Mouse (Mus musculus) retina, adult 2 months (tissue): ENCODE results near the gene Acaca.
"Not testable (repeated sequence)": the region's sequence is repeated elsewhere in the genome, so short reads cannot be mapped to it uniquely, and the experiment has no call there.

ENCODE experiments used
- DNase-seq: peaks from one replicate; pipeline ENCODE4 v3.0.0-alpha.2; 2012; ENCODE audit warnings: low read depth, low spot score

Acaca gene

DNA sequence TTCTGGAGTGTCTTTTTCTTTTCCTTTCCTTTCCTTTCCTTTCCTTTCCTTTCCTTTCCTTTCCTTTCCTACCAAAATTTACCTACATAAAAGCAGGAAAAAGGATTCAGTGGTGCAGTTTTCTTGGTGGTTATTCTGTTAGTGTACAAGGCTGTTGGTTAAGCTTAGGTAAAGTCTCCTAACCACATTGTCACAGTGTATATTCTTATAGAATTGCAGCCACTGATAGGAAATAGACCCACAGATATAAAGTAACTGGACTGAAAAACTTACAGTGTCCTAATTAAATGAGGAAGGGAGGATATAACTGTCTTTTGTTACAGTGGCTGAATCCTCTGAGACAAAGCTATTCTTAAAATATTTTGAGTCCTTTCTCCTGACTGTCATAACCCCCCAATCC is 202.9 kb downstream of the Acaca start:
- no peak for DNase-seq

DNA sequence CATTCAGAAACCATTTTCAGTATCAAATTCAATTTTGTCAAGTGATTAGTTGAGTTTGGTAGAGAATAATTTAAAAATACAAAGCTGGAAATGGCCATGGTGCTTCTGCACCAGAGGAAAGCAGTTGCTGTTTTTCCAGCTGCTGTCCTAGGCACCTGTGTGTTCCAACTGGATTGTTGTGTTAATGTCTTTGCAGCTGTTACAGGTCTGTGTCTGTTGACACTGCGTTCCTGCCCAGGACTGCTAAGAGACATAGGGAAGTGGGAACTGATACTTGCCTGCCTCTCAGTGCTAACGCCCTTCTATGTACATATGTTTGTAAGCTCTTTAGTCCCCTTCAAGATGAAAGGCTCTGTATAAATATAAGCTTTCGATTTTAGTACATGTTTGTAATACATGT is 203.4 kb downstream of the Acaca start:
- DNase-seq: no peak

DNA sequence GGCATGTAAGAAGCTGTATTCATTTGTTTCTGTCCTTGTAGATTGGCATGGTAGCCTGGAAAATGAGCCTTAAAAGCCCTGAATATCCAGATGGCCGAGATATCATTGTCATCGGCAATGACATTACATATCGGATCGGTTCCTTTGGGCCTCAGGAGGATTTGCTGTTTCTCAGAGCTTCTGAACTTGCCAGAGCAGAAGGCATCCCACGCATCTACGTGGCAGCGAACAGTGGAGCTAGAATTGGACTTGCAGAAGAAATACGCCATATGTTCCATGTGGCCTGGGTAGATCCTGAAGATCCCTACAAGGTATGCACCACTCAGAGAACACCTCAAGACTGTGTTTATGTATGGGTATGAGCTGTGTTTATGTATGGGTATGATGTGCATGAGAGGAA is 208.8 kb downstream of the Acaca start:
- DNase-seq: not testable (repeated sequence)

DNA sequence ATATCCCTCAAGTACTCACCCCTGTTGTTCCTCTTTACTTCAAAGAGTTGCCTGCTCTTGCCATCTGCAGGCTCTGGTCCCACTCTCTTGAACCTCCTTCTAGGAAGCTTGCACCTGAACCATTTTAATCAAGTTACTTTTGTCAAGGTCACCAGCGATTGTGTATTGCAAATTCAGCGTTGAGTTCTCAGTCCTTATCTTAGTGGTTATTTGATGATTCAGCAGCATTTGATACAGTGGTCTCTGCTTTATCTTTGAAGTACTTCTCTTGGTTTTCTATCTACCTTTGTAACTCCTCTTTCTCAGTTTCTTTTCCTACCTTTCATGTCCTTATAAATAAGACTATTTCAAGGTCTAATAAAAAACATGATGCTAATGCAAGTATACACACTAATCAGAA is 211.2 kb downstream of the Acaca start:
- no peak for DNase-seq

DNA sequence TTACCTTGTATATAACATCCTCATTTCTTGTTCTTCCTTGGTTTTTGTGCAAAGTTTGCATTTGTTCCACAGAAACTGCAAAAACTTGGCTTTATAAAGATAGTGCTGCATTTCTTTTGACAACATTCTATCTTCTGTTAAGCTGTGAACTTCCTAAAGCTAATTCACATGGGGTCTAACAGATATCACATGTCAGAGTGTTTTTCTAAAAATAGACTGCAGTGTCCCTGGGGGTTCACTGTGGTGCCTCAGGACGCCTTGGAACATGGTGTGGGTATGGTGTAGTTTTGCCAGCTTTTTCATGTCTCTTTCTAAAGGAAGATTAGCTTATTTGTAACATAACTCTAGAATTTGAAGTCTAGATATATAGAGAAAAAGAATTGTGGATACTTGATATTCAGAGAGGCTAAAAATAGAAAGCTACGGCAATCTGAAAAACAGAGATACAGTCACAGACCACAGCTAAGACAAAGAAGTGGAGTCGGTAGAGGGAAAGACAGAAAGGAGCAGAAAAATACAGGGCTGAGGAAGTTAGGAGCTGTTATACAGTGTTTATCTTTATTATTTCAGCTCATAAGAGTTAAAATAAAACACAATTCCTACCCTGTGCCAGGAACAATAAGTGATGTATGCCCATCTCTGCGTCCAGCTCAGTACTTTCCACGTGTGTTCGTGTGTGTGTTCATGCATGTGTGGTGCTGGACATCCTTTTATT is 215.2 kb downstream of the Acaca start:
- no peak for DNase-seq

DNA sequence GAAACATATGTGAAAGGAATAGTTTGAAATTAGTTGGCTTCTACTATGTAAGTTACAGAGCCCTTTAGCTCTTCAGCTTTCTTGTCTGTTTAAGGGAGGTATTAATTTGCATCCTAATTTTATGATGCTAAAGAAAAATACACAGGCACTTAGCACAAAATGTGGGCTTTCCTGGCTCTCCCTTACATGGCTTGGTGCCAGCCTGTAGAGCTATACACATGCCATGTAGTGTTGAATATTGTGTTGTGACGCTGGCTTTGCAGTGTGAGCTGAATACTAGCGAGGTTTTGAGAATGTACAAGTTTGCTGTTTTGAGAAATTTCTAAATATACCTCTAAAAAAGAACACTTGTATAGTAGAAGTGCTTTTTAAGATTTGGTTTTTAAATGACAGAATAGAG is 218.3 kb downstream of the Acaca start:
- DNase-seq: no peak

DNA sequence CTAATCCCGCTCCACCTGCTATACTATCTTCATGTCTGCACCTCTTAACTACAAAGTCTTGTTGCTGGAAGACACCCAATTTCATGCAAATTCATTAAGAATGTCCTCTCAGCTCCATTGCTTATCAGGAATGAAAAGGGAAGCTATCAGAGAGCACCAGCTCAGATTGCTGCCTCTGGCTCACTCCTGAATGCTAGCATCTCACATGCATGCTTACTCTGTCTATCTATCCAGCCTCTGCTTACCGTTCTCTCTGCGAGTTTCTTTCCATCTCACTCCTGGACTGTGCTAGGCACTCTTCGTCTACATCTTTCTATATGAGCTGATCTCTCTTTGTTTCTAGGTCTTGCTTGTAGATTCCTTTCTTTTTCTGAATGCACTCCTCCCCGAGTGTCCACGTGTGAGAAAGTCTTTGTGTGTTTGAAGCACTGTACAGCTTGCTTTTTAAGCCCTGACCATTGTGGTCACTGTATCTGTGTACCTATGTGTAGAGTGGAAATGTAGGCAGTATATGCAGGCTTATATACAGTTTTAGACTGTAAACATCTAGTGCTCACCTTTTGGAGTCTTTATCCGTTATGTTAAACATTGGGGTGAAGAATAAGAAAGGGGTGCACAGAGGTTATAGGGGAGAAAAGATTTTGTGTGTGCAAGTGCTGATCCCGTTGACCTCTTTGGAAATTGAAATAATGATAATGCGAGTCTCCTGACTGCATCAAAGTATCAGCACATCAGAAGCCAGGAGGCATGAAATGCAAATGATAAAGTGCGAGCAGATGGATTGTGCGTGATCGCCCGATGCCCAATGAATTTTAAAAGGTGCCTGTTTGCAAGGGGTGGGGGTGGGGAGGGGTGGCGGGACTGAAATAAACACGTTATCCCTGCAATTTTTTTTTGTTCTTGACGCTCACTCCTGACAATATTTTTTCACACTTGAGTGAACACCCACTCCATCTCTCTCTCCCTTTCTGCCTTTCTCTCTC is 219.7 kb downstream of the Acaca start:
- no peak for DNase-seq

DNA sequence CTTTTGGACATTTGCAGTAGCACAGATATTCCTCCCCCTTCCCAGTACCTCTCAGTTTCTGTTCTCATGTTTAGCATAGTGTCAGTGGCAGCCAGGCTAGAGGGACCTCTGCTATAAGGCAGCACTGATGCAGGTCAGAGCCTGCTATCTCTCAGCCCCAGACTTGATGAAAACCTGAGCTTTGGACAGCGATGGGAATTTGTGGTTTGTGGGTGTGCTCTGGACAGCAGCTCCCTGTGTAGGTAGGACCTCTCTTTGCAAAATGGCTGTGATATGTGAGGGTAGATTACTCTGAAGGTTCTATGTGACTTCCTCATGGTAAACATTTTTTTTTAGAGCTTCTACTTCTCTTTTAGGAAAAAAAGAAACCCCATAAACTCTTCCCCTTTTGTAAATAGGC is 221.7 kb downstream of the Acaca start:
- no peak for DNase-seq

DNA sequence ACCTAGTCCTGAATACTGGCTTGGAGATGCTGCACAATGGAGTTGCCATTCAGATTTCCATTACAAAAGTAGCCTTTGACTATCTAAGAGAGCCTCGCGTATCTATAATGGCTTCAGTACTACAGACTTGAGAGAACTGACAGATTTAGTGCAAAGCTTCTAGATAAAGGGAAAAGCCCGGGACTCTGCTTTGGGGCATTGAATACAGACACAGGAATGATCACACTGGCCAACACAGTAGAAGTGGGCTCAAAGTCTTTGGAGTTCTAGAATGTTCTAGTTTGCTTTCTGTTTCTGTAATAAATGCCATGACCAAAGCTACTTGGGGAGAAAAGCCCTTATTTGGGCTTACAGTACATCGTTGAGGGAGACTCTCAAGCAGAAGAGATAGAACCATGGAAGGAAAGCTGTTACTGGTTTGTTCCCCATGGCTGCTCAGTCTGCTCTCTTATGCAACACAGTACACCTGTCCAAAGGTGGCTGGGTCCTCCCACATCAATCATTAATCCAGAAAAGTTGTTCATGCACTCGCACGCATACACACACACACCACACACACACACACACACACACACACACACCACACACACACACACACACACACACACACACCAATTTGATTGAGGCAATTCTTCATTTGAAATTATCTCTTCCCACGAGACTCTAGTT is 223.7 kb downstream of the Acaca start:
- DNase-seq: no peak

DNA sequence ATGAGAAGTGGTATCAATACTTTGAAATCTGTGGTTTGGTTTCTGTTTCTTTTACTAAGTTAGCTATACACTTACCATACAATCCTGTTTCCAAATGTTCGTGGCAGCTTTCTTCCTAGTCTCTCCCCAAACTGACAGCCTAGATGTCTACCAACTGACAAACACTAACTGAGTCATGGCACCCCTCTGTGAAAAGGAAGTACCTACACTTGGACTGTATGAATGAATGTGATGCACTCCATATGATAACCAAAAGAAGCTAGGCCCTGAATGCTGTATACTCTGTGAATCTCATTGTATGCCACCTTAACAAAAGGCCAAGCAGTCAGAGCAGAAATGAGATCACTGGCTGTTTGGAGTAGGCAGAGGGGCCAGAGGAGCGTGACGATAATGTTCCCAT is 227.8 kb downstream of the Acaca start:
- no peak for DNase-seq

DNA sequence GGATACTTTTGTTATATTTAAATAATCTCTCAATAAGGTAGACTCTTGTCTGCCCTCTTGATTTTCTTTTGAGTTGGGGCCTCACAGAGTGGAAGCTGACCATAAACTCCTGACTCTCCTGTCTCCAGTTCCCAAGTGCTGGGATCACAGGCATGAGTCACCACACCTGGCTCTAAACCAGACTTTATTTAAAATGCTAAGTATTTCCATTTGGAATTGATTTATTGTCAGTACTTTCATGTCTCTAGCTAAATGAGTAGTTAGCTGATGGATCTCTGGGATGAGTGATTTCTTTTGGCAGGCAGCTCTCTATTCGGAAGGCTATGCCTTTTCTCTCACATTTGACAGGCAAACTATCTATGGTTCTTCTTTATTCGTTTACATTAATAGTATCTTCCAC is 228.3 kb downstream of the Acaca start:
- no peak for DNase-seq

DNA sequence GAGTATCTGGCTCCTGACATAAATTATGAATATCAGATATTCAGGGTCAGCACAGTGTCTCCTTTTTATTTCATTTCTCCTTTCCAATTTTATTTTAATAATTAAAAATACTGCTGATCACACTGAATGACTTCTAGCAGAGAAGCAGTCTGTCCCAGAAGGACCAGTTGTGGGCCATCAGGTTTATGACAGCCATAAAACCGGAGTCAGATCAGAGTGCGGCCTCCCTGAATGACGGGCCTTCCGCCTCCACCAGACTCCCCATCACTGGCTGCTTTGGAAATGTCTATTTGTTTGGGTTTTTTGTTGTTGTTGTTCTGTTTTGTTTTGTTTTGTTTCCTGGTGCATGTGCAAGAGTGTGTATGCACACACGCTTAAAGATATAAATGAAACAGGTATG is 232.1 kb downstream of the Acaca start:
- no peak for DNase-seq

DNA sequence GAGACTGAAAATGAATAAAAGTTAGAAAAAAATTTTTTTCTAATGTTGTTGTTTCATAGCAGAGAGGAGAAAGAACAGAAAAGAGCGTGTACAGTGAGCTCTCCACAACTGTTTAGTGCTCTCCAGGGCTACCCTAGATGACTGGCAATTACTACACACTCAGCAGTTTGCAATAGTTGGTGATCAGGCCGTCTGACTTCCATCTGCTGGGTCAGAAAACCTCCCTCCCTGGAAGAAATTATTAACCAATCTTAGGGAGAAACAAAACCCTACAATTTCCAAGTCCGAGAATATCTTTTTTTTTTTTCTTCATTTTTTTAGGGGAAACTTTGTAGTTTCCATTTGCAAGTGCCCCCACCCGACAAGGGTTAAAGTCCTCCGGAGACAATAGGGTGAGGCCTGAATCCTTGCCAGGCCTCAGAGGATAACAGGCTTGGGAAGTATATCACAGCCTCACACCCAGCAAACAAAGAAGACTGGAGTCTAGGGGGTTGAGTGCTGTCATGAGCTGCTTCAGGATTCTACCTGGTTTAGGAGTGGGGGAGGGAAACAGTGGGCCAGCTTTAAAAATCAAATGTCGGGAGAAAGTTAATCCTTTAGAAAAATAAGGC is 233.3 kb downstream of the Acaca start:
- DNase-seq: no peak

DNA sequence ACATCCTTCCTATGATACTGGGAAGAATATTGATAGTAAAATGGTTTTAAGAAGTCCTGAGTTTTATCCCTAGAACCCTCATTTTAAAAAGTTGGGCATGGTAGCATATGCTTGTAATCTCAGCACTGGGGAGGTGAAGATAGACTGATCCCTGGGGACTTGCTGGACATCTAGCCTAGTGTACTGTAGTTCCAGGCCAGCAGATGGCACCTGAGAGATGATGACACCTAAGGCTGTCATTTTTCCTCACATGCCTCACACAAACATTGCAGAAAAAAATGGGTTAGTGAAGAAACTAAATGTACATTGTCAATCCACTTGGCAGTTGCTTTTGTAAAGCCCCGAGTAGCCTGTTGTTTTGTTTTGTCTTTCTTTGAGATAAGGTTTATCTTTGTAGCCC is 235.8 kb downstream of the Acaca start:
- DNase-seq: no peak

DNA sequence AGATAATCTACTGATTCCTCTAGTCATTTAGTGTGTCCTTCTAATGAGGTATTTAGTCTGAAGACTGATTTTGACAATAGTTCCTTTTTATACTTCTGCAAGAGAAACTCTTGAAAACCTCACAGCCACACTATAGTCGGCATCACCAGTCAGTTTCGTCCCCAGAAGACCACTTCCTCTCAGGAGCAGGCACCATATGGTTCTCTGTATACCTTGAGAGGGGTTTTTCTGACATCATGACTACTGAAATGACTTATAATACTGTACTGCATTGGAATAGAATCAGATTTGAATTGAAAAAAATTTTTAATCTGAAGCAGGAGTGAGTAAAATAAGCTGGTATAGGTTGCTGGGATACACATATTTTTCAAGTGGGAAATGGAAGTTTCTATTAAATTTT is 239.4 kb downstream of the Acaca start:
- no peak for DNase-seq

DNA sequence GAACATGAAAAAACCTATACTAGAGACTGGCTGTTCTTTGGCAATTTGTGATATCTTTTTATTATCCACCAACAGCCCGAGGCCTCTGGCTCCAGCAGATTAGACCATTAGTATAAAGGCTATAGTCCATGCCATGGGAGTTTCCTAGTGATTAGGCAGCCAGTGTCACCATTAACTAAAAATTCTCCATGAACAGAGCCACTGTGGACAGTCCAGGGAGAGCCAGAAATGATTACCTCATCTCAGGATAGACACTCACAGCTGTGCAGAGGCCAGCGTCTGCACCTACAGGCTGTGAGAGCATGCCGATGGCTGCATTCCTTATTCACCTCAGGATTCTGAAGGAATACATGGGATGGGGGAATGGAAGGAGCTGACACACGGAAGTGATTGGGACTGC is 243.7 kb downstream of the Acaca start:
- DNase-seq: no peak

DNA sequence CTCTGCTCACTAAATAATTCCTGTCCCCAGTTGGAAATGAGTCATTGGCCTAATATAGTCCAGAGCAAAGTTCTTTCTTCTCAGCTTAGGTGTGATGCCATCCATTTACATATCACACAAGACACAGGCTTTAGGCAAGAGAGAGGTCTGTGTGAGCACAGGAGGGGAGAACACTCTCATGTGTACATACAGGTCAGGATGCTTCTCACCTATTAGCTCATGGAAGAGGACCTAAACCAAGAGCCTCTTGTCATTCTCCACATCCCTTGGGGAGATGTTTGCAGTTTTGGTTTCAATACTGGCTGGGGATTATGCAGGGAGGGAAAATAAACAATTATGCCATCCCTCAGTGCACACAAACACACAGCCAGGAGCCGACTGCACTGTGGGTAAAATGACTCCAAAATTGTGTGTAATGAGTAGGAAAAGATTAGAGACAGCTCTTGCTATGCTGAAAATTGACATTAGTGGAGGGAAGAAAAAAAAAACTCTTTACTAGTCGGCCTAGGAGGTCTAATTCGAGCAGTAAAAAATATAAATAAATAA is 246.6 kb downstream of the Acaca start:
- no peak for DNase-seq

DNA sequence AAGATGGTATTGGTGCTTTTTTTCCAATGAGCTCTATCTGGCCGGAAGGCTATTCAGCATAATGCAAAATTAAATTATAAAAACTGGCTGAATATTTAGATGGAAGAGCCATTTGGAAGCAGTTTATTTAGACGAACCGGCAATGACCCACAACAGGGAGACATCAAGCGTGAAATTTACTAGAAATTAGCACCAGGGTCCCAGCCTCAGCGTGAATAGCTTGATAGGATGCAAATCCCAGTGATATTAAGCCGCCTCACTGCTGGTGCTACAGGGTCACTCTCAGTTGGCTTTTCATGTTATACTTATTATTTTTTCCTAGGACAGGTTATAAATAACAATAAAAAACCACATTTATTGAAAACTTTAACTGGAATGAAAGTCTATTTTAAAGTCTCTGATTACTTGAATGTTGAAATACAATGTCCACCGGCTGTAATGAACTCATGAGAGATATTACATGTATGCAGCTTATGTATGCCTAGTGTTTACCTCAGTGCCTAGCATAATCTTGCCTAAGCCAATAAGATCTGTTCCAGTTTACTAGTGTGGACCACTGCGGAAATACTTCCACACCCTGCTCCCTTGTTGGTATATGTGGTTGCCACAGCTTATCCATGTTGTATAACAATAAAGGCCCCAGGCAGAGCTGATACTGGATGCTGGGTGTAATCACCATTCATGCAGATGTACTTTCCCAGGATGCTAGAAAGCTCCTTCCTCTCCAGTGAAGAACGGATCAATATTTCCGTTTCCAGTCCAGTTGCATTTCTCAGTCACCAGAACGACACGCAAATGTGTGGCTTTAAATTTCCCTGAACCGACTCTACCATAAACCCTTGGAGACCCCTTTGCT is 247.3 kb downstream of the Acaca start:
- no peak for DNase-seq

DNA sequence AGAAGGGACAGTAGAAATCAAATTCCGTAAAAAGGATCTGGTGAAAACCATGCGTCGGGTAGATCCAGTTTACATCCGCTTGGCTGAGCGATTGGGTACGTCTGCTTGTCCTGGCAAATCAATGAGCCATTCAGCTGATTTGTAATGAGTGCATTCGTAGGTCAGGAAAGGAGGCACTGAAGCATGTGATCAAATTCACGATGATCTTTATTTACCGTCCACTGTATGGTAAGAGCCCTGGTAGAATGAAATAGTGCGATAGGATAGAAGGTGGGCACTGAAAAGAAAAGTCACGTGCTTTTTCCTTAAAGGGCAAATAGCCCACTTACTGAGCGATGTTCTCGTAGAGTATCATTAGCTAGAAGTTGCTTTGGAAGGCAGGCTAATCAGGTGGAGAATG is 253.0 kb downstream of the Acaca start:
- DNase-seq: no peak

DNA sequence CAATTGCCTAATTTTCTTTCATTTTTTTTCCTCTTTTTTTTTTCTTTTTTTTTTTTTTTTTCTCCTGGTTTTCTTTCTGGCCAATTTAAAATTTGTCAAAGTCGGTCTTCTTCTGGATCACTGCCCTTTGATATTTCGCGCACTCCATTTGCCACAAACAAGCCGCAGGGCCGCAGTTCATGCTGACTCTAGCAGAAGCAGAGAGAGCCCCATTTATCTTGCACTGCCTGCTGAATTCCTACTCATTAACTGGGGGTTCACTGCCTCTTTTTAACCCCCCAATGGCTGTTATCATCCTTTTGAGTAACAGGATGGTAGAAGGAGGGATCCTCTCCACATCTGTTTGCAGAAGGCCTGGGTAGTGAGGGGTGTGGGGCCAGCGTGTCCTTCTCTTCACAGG is 254.4 kb downstream of the Acaca start:
- no peak for DNase-seq

DNA sequence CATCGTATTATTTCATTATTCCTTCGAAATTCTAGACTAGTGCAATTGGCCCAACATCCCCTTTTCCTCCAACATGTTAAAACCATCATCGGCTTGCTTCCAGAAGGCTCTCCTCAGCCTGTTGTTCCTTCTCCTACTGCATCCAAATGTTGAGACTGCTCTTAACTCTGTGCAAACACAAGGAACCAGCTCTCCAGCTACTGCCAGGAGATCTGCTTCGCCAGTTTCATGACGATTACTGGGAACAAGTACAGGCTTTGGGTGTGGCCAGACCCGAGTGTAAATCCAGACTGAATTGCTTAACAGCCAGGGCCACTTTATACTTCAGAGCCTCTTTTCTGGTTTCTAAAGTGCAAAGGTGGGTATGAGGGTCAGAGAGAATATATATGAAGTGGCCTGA is 259.9 kb downstream of the Acaca start:
- DNase-seq: no peak
